Mouse (Mus musculus) CH12.LX (cell line): ENCODE results near the gene Cybrd1. TPM values are rescaled to one million over a fixed set of nuclear protein-coding genes. Genes with fewer than 3 reads are reported as not detected.

ENCODE experiments used
- DNase-seq: peaks from one replicate; pipeline ENCODE4 v3.0.0-alpha.2; 2013; ENCODE audit errors: extremely low read depth
- H3K27ac ChIP-seq: 2 replicates; pipeline ENCODE4 v1.5.1; 2012; ENCODE audit warnings: low read depth, mild to moderate bottlenecking, control low read depth, moderate library complexity; ENCODE audit not compliant: insufficient read depth
- H3K27me3 ChIP-seq: replicated peaks from 2 replicates; pipeline ENCODE3; 2012; ENCODE audit warnings: inconsistent platforms
- H3K36me3 ChIP-seq, 2 experiments: replicated peaks in 1 of 2; 2 replicates each; pipeline versions ENCODE3 to v1.6.1; 2012; ENCODE audit warnings: inconsistent platforms in 1 of 2, low read length in 1 of 2, mild to moderate bottlenecking in 1 of 2, mixed read lengths in 1 of 2, moderate library complexity in 1 of 2; ENCODE audit not compliant: control insufficient read depth in 1 of 2, insufficient read depth in 1 of 2
- H3K4me1 ChIP-seq, 2 experiments: 2 replicates each; pipeline ENCODE4 v1.6.1; 2012; ENCODE audit warnings: inconsistent platforms in 1 of 2, moderate library complexity in 1 of 2; ENCODE audit not compliant: insufficient read depth in 2 of 2, control insufficient read depth in 1 of 2
- H3K4me2 ChIP-seq: 2 replicates; pipeline ENCODE4 v1.6.1; 2012; ENCODE audit warnings: low read depth, mild to moderate bottlenecking, control low read depth; ENCODE audit not compliant: poor library complexity, insufficient read depth, severe bottlenecking
- H3K4me3 ChIP-seq, 3 experiments: fragments of 150-350 bp in 1 of 3; sonication (generic) in 1 of 3; replicated peaks in 1 of 3; 2 replicates each; pipeline versions ENCODE3 to v1.5.1; 2011 to 2012; ENCODE audit warnings: low read depth in 2 of 3, low read length in 2 of 3, mild to moderate bottlenecking in 2 of 3, moderate library complexity in 2 of 3, control low read depth in 1 of 3, improper control_type of control experiment in 1 of 3, inconsistent platforms in 1 of 3, mixed read lengths in 1 of 3; ENCODE audit not compliant: poor library complexity in 1 of 3
- H3K79me2 ChIP-seq: replicated peaks from 2 replicates; pipeline ENCODE4 v1.6.1; 2012; ENCODE audit warnings: mild to moderate bottlenecking, moderate library complexity; ENCODE audit not compliant: control insufficient read depth, poor library complexity, insufficient read depth, severe bottlenecking; ENCODE audit errors: extremely low read depth
- H3K9ac ChIP-seq: 2 replicates; pipeline ENCODE4 v1.6.1; 2012; ENCODE audit warnings: low read depth, mild to moderate bottlenecking, control low read depth, moderate library complexity; ENCODE audit not compliant: insufficient read depth
- H3K9me3 ChIP-seq: replicated peaks from 2 replicates; pipeline ENCODE3; 2012; ENCODE audit warnings: low read length, inconsistent platforms, mixed read lengths
- BHLHE40 ChIP-seq: IDR thresholded peaks from 2 replicates; pipeline ENCODE4 v1.6.1; 2011; ENCODE audit warnings: mild to moderate bottlenecking, low read depth, low read length, improper control_type of control experiment
- CHD2 ChIP-seq: IDR thresholded peaks from 2 replicates; pipeline ENCODE4 v1.6.1; 2011; ENCODE audit warnings: low read length, improper control_type of control experiment
- CTCF ChIP-seq, 2 experiments: IDR thresholded peaks in 1 of 2; conservative IDR thresholded peaks in 1 of 2; 2 replicates each; pipeline ENCODE4 v1.5.1; 2011 to 2012; ENCODE audit warnings: low read depth in 2 of 2, low read length in 2 of 2, improper control_type of control experiment in 1 of 2, inconsistent platforms in 1 of 2, mild to moderate bottlenecking in 1 of 2, moderate library complexity in 1 of 2
- ELF1 ChIP-seq: IDR thresholded peaks from 2 replicates; pipeline ENCODE4 v1.6.1; 2014; ENCODE audit warnings: low read depth, mild to moderate bottlenecking, inconsistent platforms, low read length, improper control_type of control experiment
- ETS1 ChIP-seq: conservative IDR thresholded peaks from 2 replicates; pipeline ENCODE4 v1.6.1; 2012; ENCODE audit warnings: low read depth, mild to moderate bottlenecking, inconsistent platforms, low read length, improper control_type of control experiment, moderate library complexity
- HCFC1 ChIP-seq: IDR thresholded peaks from 2 replicates; pipeline ENCODE4 v1.6.1; 2012; ENCODE audit warnings: low read depth, mild to moderate bottlenecking, inconsistent platforms, low read length, improper control_type of control experiment
- IRF4 ChIP-seq: IDR thresholded peaks from 2 replicates; pipeline ENCODE4 v1.6.1; 2014; ENCODE audit warnings: low read depth, mild to moderate bottlenecking, inconsistent platforms, low read length, improper control_type of control experiment
- JUN ChIP-seq: IDR thresholded peaks from 2 replicates; pipeline ENCODE4 v1.6.1; 2011; ENCODE audit warnings: low read depth, mild to moderate bottlenecking, low read length, improper control_type of control experiment, moderate library complexity; ENCODE audit not compliant: insufficient read depth
- JUND ChIP-seq: conservative IDR thresholded peaks from 2 replicates; pipeline ENCODE4 v1.6.1; 2011; ENCODE audit warnings: low read depth, low read length, improper control_type of control experiment
- KAT2A ChIP-seq: IDR thresholded peaks from 2 replicates; pipeline ENCODE4 v1.6.1; 2012; ENCODE audit warnings: low read length, improper control_type of control experiment, inconsistent platforms; ENCODE audit not compliant: insufficient replicate concordance
- MAFK ChIP-seq: IDR thresholded peaks from 2 replicates; pipeline ENCODE4 v1.6.1; 2011; ENCODE audit warnings: low read length, improper control_type of control experiment; ENCODE audit not compliant: insufficient replicate concordance
- MAX ChIP-seq: IDR thresholded peaks from 2 replicates; pipeline ENCODE4 v1.6.1; 2011; ENCODE audit warnings: low read length, improper control_type of control experiment
- MAZ ChIP-seq: IDR thresholded peaks from 2 replicates; pipeline ENCODE4 v1.6.1; 2012; ENCODE audit warnings: low read depth, mild to moderate bottlenecking, inconsistent platforms, low read length, improper control_type of control experiment, moderate library complexity
- MEF2A ChIP-seq: IDR thresholded peaks from 2 replicates; pipeline ENCODE4 v1.6.1; 2014; ENCODE audit warnings: low read depth, mild to moderate bottlenecking, inconsistent platforms, low read length, improper control_type of control experiment, borderline replicate concordance
- PAX5 ChIP-seq: IDR thresholded peaks from 2 replicates; pipeline ENCODE4 v1.6.1; 2012; ENCODE audit warnings: low read length, inconsistent platforms, mixed read lengths
- POLR2AphosphoS2 ChIP-seq: IDR thresholded peaks from 2 replicates; pipeline ENCODE4 v1.6.1; 2011; ENCODE audit warnings: low read depth, low read length, improper control_type of control experiment
- RAD21 ChIP-seq: IDR thresholded peaks from 2 replicates; pipeline ENCODE4 v1.6.1; 2011; ENCODE audit warnings: low read depth, mild to moderate bottlenecking, low read length, improper control_type of control experiment, moderate library complexity
- TBP ChIP-seq: conservative IDR thresholded peaks from 2 replicates; pipeline ENCODE4 v1.6.1; 2011; ENCODE audit warnings: low read depth, low read length, improper control_type of control experiment
- TCF12 ChIP-seq: IDR thresholded peaks from 2 replicates; pipeline ENCODE4 v1.6.1; 2014; ENCODE audit warnings: low read depth, mild to moderate bottlenecking, inconsistent platforms, low read length, improper control_type of control experiment
- UBTF ChIP-seq: IDR thresholded peaks from 2 replicates; pipeline ENCODE4 v1.6.1; 2012; ENCODE audit warnings: low read depth, mild to moderate bottlenecking, inconsistent platforms, low read length, improper control_type of control experiment, moderate library complexity
- USF1 ChIP-seq: IDR thresholded peaks from 2 replicates; pipeline ENCODE4 v1.6.1; 2014; ENCODE audit warnings: low read depth, mild to moderate bottlenecking, inconsistent platforms, low read length, improper control_type of control experiment
- ZC3H11A ChIP-seq: IDR thresholded peaks from 2 replicates; pipeline ENCODE4 v1.6.1; 2012; ENCODE audit warnings: low read depth, mild to moderate bottlenecking, inconsistent platforms, low read length, improper control_type of control experiment
- ZKSCAN1 ChIP-seq: IDR thresholded peaks from 2 replicates; pipeline ENCODE4 v1.6.1; 2012; ENCODE audit warnings: low read depth, inconsistent platforms, low read length, improper control_type of control experiment, borderline replicate concordance
- ZMIZ1 ChIP-seq: IDR thresholded peaks from 2 replicates; pipeline ENCODE4 v1.6.1; 2012; ENCODE audit warnings: low read depth, mild to moderate bottlenecking, inconsistent platforms, low read length, improper control_type of control experiment
- ZNF384 ChIP-seq: IDR thresholded peaks from 2 replicates; pipeline ENCODE4 v1.6.1; 2012; ENCODE audit warnings: low read depth, low read length, improper control_type of control experiment, inconsistent platforms
- dilution Hi-C: fragments of 300-500 bp; cut with MboI; formaldehyde crosslinking; loops from 2 replicates; pipeline ENCODE4 v1.14.3; 2020; ENCODE audit warnings: low sequenced_read_pairs; ENCODE audit not compliant: extremely low pct_unique_long_range_greater_than_20kb, extremely low pct_ligation_motif_present
- in situ Hi-C: fragments of 300-500 bp; cut with MboI; formaldehyde crosslinking; loops from 3 replicates; pipeline ENCODE4 v1.14.3; 2019; ENCODE audit warnings: low sequenced_read_pairs, low pct_ligation_motif_present, low pct_unique_long_range_greater_than_20kb, mixed read lengths
- polyA plus RNA-seq: library from polyadenylated mRNA; unstranded; fragments of >175 nt; gene quantifications from 2 replicates; pipeline ENCODE4 v1.2.1, GENCODE M21; 2012; ENCODE audit warnings: low read depth; ENCODE audit not compliant: insufficient read length
- total RNA-seq, 2 experiments: library from RNA; depleted of rRNA; stranded (reverse); fragments of 300-350 nt in 1 of 2; fragments of >200 nt in 1 of 2; gene quantifications; 2 replicates each; pipeline ENCODE4 v1.2.3; 2012 to 2014

The Cybrd1 gene
- total and polyA plus RNA-seq, 3 experiments, result not detected

- Histone ChIP-seq H3K4me2 (no peak overlapping the region), H3K4me1 (peaks cover 0 to 11% of the 10 kb centered on the region in 2 experiments; a peak in 2 of 4 replicates), H3K36me3 (no peaks in the 10 kb centered on the region), H3K27me3 (no peaks in the 10 kb centered on the region), H3K79me2 (no peaks in the 10 kb centered on the region), H3K4me3 (no peak overlapping the region), H3K9ac (no peak overlapping the region), H3K27ac (no peak overlapping the region), H3K9me3 (no peaks in the 10 kb centered on the region)
- DNase-seq, result no peak
- dilution Hi-C loops, result no loop called here
- no peak for TF ChIP-seq CTCF (conservative IDR thresholded peaks at IDR 0.05 in 1 of 2, IDR thresholded peaks at IDR 0.05 in 1 of 2; ENCODE audit: low read depth in 2 of 2, low read length in 2 of 2)
- no peak for TF ChIP-seq TBP
- TF ChIP-seq ELF1, result no peak
- no peak for TF ChIP-seq ETS1
- TF ChIP-seq CHD2, result no peak
- no peak for TF ChIP-seq RAD21
- TF ChIP-seq PAX5, result no peak
- no peak for TF ChIP-seq JUN
- TF ChIP-seq BHLHE40, result no peak
- TF ChIP-seq UBTF, result no peak
- no peak for TF ChIP-seq HCFC1
- no peak for TF ChIP-seq MEF2A
- no peak for TF ChIP-seq POLR2AphosphoS2
- TF ChIP-seq ZKSCAN1, result no peak
- TF ChIP-seq MAZ, result no peak
- no peak for TF ChIP-seq ZNF384
- TF ChIP-seq MAX, result no peak
- TF ChIP-seq TCF12, result no peak
- TF ChIP-seq, all 38 proteins: peak for 0
- in situ Hi-C loops, result no loop called here
Measured at GRCm38 (mm10) chr2:71161558-71161957, 43.8 kb downstream of the Cybrd1 start.

- dilution Hi-C loops, result no loop called here
- no peak for DNase-seq
- no peak overlapping the region for H3K4me2 ChIP-seq
Measured at GRCm38 (mm10) chr2:71162831-71163621, 45.3 kb downstream of the Cybrd1 start.

More at GRCm38 (mm10) chr2:71162831-71163621, 45.3 kb downstream of the Cybrd1 start:
- Histone ChIP-seq H3K79me2 (no peaks in the 10 kb centered on the region), H3K9me3 (no peaks in the 10 kb centered on the region), H3K36me3 (no peaks in the 10 kb centered on the region), H3K9ac (no peak overlapping the region), H3K27ac (no peak overlapping the region), H3K4me1 (peaks cover 0 to 11% of the 10 kb centered on the region in 2 experiments; a peak in 2 of 4 replicates), H3K27me3 (no peaks in the 10 kb centered on the region), H3K4me3 (no peak overlapping the region)
- in situ Hi-C loops, result no loop called here
- TF ChIP-seq CTCF (conservative IDR thresholded peaks at IDR 0.05 in 1 of 2, IDR thresholded peaks at IDR 0.05 in 1 of 2; ENCODE audit: low read depth in 2 of 2, low read length in 2 of 2), result no peak
- TF ChIP-seq USF1, result no peak
- no peak for TF ChIP-seq MAX
- TF ChIP-seq KAT2A, result no peak
- no peak for TF ChIP-seq MAFK
- TF ChIP-seq ZMIZ1, result no peak
- no peak for TF ChIP-seq BHLHE40
- TF ChIP-seq TCF12, result no peak
- no peak for TF ChIP-seq IRF4
- no peak for TF ChIP-seq CHD2
- no peak for TF ChIP-seq JUND
- no peak for TF ChIP-seq PAX5
- no peak for TF ChIP-seq ZC3H11A
- TF ChIP-seq RAD21, result no peak
